Mouse (Mus musculus) myocyte (in vitro differentiated cells): ENCODE measurements around the gene Pgap2.

Source experiments
- POLR2A ChIP-seq: IDR thresholded peaks from one replicate; pipeline ENCODE4 v1.6.1; 2011; ENCODE audit warnings: low read depth, mild to moderate bottlenecking, control low read depth, moderate library complexity; ENCODE audit not compliant: insufficient read length
- TCF3 ChIP-seq: IDR thresholded peaks from one replicate; pipeline ENCODE4 v1.6.1; 2011; ENCODE audit warnings: low read depth, control low read depth; ENCODE audit not compliant: insufficient read length

- TF ChIP-seq TCF3 (no peak), POLR2A (no peak)
These were observed 57.1 kb downstream of the Pgap2 start for GRCm38 (mm10) chr7:102267113-102267579.
